Mouse (Mus musculus): ENCODE data around the gene Atn1.

Gene Atn1

DNA sequence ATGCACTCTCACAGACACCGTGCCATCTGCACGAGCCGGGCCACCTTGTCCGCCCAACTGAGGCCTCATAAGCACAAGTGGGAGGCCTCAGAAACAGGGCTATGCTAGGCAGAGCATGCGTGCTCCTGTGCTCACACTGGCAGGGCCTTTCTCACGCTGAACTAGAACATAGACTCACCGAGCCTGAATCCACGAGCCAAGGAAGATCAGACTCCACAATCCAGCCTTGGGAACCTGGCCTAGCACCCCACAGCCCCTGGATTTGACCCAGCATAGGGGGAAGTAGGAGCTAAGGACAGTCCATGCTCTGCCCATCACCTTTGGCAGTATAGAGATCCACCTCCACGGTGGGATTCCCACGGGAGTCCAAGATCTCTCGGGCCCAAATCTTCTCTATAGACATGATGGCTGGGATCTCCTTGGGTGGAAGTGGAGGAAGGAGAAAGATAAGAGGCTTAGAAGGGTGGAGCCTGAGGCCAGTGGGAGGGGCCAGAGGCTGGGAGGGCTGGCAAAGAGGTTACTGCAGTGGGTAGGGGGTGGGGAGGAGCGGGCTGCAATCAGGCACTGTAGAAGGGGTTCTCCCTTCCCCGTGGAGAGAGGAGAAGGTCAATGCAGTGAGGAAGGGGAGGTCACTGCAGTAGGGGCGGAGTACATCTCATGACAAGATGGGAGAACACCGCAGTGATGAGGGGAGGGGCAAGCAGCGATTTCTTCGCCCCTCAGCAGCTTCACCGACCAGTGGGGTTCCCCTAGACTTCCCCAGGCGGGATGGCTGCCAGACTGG, 11.8 kb upstream of the Atn1 start:
- ATAC-seq (ENCODE audit: low TSS enrichment): peak; percentile 53

DNA sequence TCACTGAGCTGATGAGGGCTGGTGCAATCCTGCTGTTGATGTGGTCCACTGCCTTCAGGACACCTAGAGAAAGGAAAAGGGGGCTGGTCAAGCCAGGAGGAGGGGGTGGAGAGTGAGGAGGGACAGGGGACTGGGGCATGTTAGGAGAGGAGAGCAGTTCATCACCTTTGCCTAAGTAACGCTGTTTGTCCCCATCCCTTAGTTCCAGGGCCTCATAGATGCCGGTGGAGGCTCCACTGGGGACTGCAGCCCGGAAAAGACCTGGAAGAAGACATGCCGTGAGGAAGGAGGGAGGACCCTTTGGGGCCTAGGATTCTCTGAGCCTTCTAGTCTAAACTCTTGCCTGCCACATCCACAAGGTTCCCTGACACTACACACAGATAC, 11.2 kb upstream of the Atn1 start:
- ATAC-seq (ENCODE audit: low TSS enrichment): no peak

GRCm38 (mm10) chr6:124765951-124766350, 9.6 kb upstream of the Atn1 start:
- no peak for ATAC-seq (ENCODE audit: low TSS enrichment)

DNA sequence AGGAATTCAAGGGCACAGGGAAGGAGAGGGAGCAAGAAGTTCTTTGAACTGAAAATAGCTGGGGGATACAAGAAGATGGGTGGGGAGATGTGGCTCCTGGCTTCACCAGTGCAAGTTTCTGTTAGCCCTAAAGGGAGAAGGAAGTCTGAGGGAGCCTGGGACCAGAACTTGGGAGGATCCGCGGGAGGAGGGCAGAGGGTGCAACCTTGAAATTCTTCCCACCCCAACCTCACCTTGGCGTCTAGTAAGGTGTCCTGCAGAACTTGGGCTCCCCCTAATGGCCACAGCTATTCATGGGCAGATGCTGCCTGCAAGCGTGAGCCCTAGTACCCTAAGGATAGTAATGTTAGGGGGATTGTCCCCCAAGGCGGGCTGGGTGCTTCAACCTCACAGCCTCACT, 2.9 kb upstream of the Atn1 start:
- ATAC-seq (ENCODE audit: low TSS enrichment): peak; percentile 53

DNA sequence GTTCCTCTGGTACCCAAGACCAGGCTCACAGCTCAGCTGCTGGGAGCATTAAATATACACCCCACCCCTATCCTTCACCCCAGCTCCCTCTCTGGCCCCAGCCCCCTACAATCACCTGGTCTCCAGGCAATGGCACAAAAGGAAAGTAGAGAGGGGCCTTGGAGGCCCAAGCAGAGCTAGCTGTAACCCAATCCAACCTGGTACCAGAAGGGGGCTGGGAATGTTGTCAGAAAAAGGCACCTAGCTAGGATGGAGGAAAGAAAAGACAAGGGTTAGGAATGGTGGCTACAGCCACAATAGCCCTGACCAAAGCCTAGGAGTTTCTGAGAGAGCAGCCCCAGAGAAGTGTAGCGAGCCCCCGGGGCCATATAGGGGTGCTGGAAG, 2.5 kb upstream of the Atn1 start:
- ATAC-seq (ENCODE audit: low TSS enrichment): no peak

GRCm38 (mm10) chr6:124757909-124758848, 1.9 kb upstream of the Atn1 start:
- peak; percentile 42 for ATAC-seq (ENCODE audit: low TSS enrichment)

GRCm38 (mm10) chr6:124757351-124757880, 1.1 kb upstream of the Atn1 start:
- no peak for ATAC-seq (ENCODE audit: low TSS enrichment)

- peak; percentile 32 for ATAC-seq (ENCODE audit: low TSS enrichment)
Measured at GRCm38 (mm10) chr6:124756652-124757350, 477 bp upstream of the Atn1 start.

GRCm38 (mm10) chr6:124755306-124755705, 1.0 kb downstream of the Atn1 start:
- no peak for ATAC-seq (ENCODE audit: low TSS enrichment)

GRCm38 (mm10) chr6:124753861-124754260, 2.5 kb downstream of the Atn1 start:
- ATAC-seq (ENCODE audit: low TSS enrichment): no peak

GRCm38 (mm10) chr6:124750405-124750804, 5.9 kb downstream of the Atn1 start:
- ATAC-seq (ENCODE audit: low TSS enrichment): no peak

GRCm38 (mm10) chr6:124746654-124747632, 9.4 kb downstream of the Atn1 start:
- ATAC-seq (ENCODE audit: low TSS enrichment): no peak

DNA sequence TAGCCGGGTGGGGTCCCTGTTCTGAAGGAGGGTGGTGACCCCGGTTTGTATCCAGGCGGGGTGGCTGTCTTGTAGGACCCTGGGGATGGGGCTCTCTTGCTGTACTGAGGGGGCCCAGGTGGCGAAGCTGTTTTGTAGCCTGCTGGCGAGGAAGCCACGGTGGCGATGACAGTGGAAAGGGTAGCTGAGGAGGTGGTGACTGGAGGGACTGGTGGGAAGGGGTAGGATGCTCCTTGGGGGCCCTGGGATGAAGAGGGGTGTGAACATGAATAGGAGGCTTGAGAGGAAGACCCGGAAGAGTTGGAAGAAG, 10.1 kb downstream of the Atn1 start:
- 0 out of 2 replicates have a peak, but pooled peaks have one; percentile 0 for ATAC-seq (ENCODE audit: low TSS enrichment)

- peak; percentile 62 for ATAC-seq (ENCODE audit: low TSS enrichment)
Measured at GRCm38 (mm10) chr6:124745490-124746295, 10.6 kb downstream of the Atn1 start.

DNA sequence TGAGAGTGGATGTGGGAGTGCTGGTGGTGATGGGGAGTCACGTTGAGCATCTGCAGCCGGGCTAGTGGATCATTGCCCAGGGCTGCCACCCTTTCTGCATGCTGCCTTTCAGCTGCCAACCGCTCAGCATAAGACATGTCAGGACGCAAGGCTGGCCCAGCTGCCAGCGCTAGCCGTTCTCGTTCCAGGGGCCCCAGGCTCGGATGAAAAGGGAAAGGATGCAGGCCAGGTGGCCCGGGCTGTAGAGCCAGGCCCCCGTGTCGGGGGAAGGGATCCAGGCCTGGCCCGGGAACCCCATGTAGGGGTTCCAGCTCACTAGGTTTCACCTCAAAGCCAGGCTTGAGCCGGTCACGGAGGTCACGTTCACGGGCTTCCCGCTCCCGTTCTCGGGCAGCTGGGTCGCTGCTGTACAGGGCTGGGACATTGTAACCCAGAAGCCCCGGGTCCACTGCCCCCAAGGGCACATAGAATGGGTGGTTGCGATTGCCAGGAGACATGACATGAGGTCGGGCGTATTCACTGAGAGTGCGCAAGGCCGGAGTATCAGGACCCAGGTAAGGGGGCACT, 11.5 kb downstream of the Atn1 start:
- no peak for ATAC-seq (ENCODE audit: low TSS enrichment)

GRCm38 (mm10) chr6:124743647-124744046, 12.7 kb downstream of the Atn1 start:
- ATAC-seq (ENCODE audit: low TSS enrichment): no peak

DNA sequence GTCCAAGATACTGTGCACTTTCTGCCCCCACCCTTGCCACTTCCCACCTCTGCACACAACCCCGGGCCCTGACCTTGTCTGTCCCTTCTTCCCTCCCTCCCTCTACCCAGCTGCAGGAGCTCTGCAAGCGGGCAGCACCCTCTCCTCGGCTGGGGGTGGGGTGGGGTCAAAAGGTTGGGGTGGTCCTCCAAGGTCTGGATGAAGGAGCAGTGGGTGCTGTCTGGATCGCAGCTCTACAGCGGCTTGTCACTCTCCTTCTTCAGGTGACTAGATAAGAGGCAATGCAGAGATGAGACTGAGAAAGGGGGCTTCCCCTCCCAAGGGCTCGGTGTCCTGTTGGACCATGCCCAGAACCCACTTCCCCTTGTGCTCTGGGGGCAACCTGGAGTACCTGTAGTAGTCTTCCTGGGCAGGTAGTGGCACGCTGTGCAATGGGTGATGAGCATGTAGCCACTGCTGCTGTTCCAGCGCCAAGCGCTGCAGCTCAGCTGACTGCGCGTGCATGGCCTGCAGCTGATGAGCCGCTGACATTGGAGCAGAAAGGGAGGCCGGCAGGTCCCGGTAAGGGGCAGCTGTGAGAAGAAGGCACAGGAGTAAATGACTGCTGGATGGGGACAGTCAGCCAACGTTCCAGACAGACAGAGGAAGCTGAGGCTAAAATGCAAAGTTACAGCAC, 13.3 kb downstream of the Atn1 start:
- no peak for ATAC-seq (ENCODE audit: low TSS enrichment)

DNA sequence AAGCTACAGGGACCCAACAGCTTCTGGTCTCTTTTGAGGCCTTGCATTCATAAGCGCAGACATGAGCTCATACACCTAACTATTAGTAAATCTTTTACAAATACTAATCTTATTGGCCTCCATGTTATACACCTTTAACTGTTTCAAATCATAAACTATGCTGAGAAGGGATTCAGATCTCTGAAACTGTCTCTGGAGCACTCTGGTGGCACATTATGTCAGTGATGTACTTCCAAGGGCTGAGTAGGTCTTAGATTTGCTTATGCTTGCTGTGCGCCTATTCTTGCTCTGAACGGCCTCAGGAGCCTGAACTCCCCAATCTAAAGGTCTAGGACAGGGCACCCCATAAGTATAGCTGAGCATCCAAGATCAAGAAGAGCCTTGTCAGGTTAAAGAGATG, 14.5 kb downstream of the Atn1 start:
- ATAC-seq (ENCODE audit: low TSS enrichment): no peak
